Mouse (Mus musculus) thymus, adult 2 months (tissue): ENCODE measurements around the gene Mrpl57.

Experiments used
- CTCF ChIP-seq: fragments of 200-500 bp; IDR thresholded peaks from 2 replicates; pipeline ENCODE4 v1.5.1; 2012; ENCODE audit warnings: mild to moderate bottlenecking, control low read depth, low read length, moderate library complexity, borderline replicate concordance; ENCODE audit not compliant: control insufficient read depth, poor library complexity, insufficient read depth; ENCODE audit errors: extremely low read depth
- POLR2A ChIP-seq: fragments of 200-500 bp; IDR thresholded peaks from 2 replicates; pipeline ENCODE4 v1.6.1; 2012; ENCODE audit warnings: mild to moderate bottlenecking, low read length, control low read depth, moderate library complexity; ENCODE audit not compliant: control insufficient read depth, poor library complexity, insufficient read depth; ENCODE audit errors: extremely low read depth

GRCm38 (mm10) chr14:57861987-57862412 is 36.0 kb downstream of the Mrpl57 start:
- TF ChIP-seq CTCF = no peak
- no peak for TF ChIP-seq POLR2A
